Mouse (Mus musculus): Measurements from ENCODE around the gene Kat6b. TPM values are rescaled to one million over a fixed set of nuclear protein-coding genes. Genes with fewer than 3 reads are reported as not detected.

Kat6b gene
- polyA plus RNA-seq, 1 experiment from 2014 or later: 34.6 TPM

GRCm38 (mm10) chr14:21574686-21575309, 93.6 kb downstream of the Kat6b start:
- H3K9me3 ChIP-seq (ENCODE audit: control insufficient read depth, low read length): no peaks in the 10 kb centered on the region
- ATAC-seq: no peak
- no peak overlapping the region for H3K4me2 ChIP-seq (ENCODE audit: low read length)

GRCm38 (mm10) chr14:21576867-21577266, 95.6 kb downstream of the Kat6b start:
- Histone ChIP-seq H3K9ac (replicated peaks; ENCODE audit: low read depth, low read length) (no peak overlapping the region), H3K36me3 (ENCODE audit: control insufficient read depth, insufficient read depth) (no peaks in the 10 kb centered on the region), H3K27ac (ENCODE audit: low read length) (no peak overlapping the region), H3K4me3 (replicated peaks; ENCODE audit: low read length) (no peak overlapping the region), H3K4me1 (replicated peaks; ENCODE audit: control insufficient read depth, insufficient read depth, low read length) (peaks cover 13% of the 10 kb centered on the region), H3K9me3 (ENCODE audit: control insufficient read depth, low read length) (no peaks in the 10 kb centered on the region), H3K4me2 (ENCODE audit: low read length) (no peak overlapping the region), H3K27me3 (replicated peaks; ENCODE audit: control insufficient read depth, insufficient read depth, low read length) (no peaks in the 10 kb centered on the region)
- 54% methylated on average over 8 of the region's 8 CpGs for WGBS
- ATAC-seq: no peak

More at GRCm38 (mm10) chr14:21574686-21575309, 93.6 kb downstream of the Kat6b start:
- WGBS: 81% methylated on average over 8 of the region's 8 CpGs
- Histone ChIP-seq H3K4me1 (replicated peaks; ENCODE audit: control insufficient read depth, insufficient read depth, low read length) (peaks cover 6% of the 10 kb centered on the region; the same call in 1 of the 2 replicates), H3K9ac (replicated peaks; ENCODE audit: low read depth, low read length) (no peak overlapping the region), H3K36me3 (ENCODE audit: control insufficient read depth, insufficient read depth) (no peaks in the 10 kb centered on the region), H3K27me3 (replicated peaks; ENCODE audit: control insufficient read depth, insufficient read depth, low read length) (no peaks in the 10 kb centered on the region), H3K4me3 (replicated peaks; ENCODE audit: low read length) (no peak overlapping the region), H3K27ac (ENCODE audit: low read length) (no peak overlapping the region)

GRCm38 (mm10) chr14:21581198-21581597, 100.0 kb downstream of the Kat6b start:
- H3K4me2 ChIP-seq (ENCODE audit: low read length): no peak overlapping the region
- H3K9ac ChIP-seq (replicated peaks; ENCODE audit: low read depth, low read length): no peak overlapping the region
- no peak overlapping the region for H3K27ac ChIP-seq (ENCODE audit: low read length)
- H3K36me3 ChIP-seq (ENCODE audit: control insufficient read depth, insufficient read depth): no peaks in the 10 kb centered on the region
- H3K4me3 ChIP-seq (replicated peaks; ENCODE audit: low read length): no peak overlapping the region
- no peaks in the 10 kb centered on the region for H3K9me3 ChIP-seq (ENCODE audit: control insufficient read depth, low read length)
- H3K4me1 ChIP-seq (replicated peaks; ENCODE audit: control insufficient read depth, insufficient read depth, low read length): peaks cover 30% of the 10 kb centered on the region
- no peaks in the 10 kb centered on the region for H3K27me3 ChIP-seq (replicated peaks; ENCODE audit: control insufficient read depth, insufficient read depth, low read length)
- 4% methylated on average over 4 of the region's 4 CpGs for whole genome bisulfite sequencing
- no peak; the same call in 1 of the 2 replicates for ATAC-seq

- Histone ChIP-seq H3K9me3 (ENCODE audit: control insufficient read depth, low read length) (no peaks in the 10 kb centered on the region), H3K27me3 (replicated peaks; ENCODE audit: control insufficient read depth, insufficient read depth, low read length) (no peaks in the 10 kb centered on the region), H3K27ac (ENCODE audit: low read length) (no peak overlapping the region), H3K36me3 (ENCODE audit: control insufficient read depth, insufficient read depth) (no peaks in the 10 kb centered on the region), H3K9ac (replicated peaks; ENCODE audit: low read depth, low read length) (no peak overlapping the region), H3K4me1 (replicated peaks; ENCODE audit: control insufficient read depth, insufficient read depth, low read length) (peaks cover 36% of the 10 kb centered on the region), H3K4me3 (replicated peaks; ENCODE audit: low read length) (no peak overlapping the region), H3K4me2 (ENCODE audit: low read length) (no peak overlapping the region)
- 91% methylated on average over 3 of the region's 3 CpGs for WGBS
- no peak for ATAC-seq
Measured at GRCm38 (mm10) chr14:21582301-21582700, 101.1 kb downstream of the Kat6b start.

GRCm38 (mm10) chr14:21583051-21583450, 101.8 kb downstream of the Kat6b start:
- no peaks in the 10 kb centered on the region for H3K27me3 ChIP-seq (replicated peaks; ENCODE audit: control insufficient read depth, insufficient read depth, low read length)
- no peak overlapping the region for H3K4me2 ChIP-seq (ENCODE audit: low read length)
- H3K4me3 ChIP-seq (replicated peaks; ENCODE audit: low read length): no peak overlapping the region
- no peaks in the 10 kb centered on the region for H3K36me3 ChIP-seq (ENCODE audit: control insufficient read depth, insufficient read depth)
- no peaks in the 10 kb centered on the region for H3K9me3 ChIP-seq (ENCODE audit: control insufficient read depth, low read length)
- no peak for ATAC-seq
- H3K9ac ChIP-seq (replicated peaks; ENCODE audit: low read depth, low read length): no peak overlapping the region
- H3K4me1 ChIP-seq (replicated peaks; ENCODE audit: control insufficient read depth, insufficient read depth, low read length): peaks cover 35% of the 10 kb centered on the region
- 51% methylated on average over 6 of the region's 6 CpGs for WGBS
- H3K27ac ChIP-seq (ENCODE audit: low read length): peak overlapping the region; percentile 0; the same call in 1 of the 2 replicates

- peaks cover 34% of the 10 kb centered on the region for H3K4me1 ChIP-seq (replicated peaks; ENCODE audit: control insufficient read depth, insufficient read depth, low read length)
- no peaks in the 10 kb centered on the region for H3K36me3 ChIP-seq (ENCODE audit: control insufficient read depth, insufficient read depth)
- ATAC-seq: no peak
- H3K4me2 ChIP-seq (ENCODE audit: low read length): no peak overlapping the region
- no peaks in the 10 kb centered on the region for H3K27me3 ChIP-seq (replicated peaks; ENCODE audit: control insufficient read depth, insufficient read depth, low read length)
- no peaks in the 10 kb centered on the region for H3K9me3 ChIP-seq (ENCODE audit: control insufficient read depth, low read length)
- no peak overlapping the region for H3K4me3 ChIP-seq (replicated peaks; ENCODE audit: low read length)
- H3K27ac ChIP-seq (ENCODE audit: low read length): no peak overlapping the region
- 78% methylated on average over 5 of the region's 5 CpGs for WGBS
- H3K9ac ChIP-seq (replicated peaks; ENCODE audit: low read depth, low read length): no peak overlapping the region
Measured at GRCm38 (mm10) chr14:21583868-21584267, 102.6 kb downstream of the Kat6b start.

GRCm38 (mm10) chr14:21584468-21585135, 103.4 kb downstream of the Kat6b start:
- Histone ChIP-seq H3K36me3 (ENCODE audit: control insufficient read depth, insufficient read depth) (no peaks in the 10 kb centered on the region), H3K9ac (replicated peaks; ENCODE audit: low read depth, low read length) (no peak overlapping the region), H3K4me3 (replicated peaks; ENCODE audit: low read length) (no peak overlapping the region), H3K27ac (ENCODE audit: low read length) (no peak overlapping the region), H3K4me2 (ENCODE audit: low read length) (no peak overlapping the region), H3K9me3 (ENCODE audit: control insufficient read depth, low read length) (no peaks in the 10 kb centered on the region), H3K27me3 (replicated peaks; ENCODE audit: control insufficient read depth, insufficient read depth, low read length) (no peaks in the 10 kb centered on the region), H3K4me1 (replicated peaks; ENCODE audit: control insufficient read depth, insufficient read depth, low read length) (peaks cover 38% of the 10 kb centered on the region)
- WGBS: 8% methylated on average over 6 of the region's 6 CpGs
- ATAC-seq: no peak

GRCm38 (mm10) chr14:21585491-21586251, 104.4 kb downstream of the Kat6b start:
- Histone ChIP-seq H3K4me3 (replicated peaks; ENCODE audit: low read length) (no peak overlapping the region), H3K4me1 (replicated peaks; ENCODE audit: control insufficient read depth, insufficient read depth, low read length) (peaks cover 36% of the 10 kb centered on the region), H3K4me2 (ENCODE audit: low read length) (no peak overlapping the region), H3K9ac (replicated peaks; ENCODE audit: low read depth, low read length) (no peak overlapping the region), H3K36me3 (ENCODE audit: control insufficient read depth, insufficient read depth) (no peaks in the 10 kb centered on the region), H3K27me3 (replicated peaks; ENCODE audit: control insufficient read depth, insufficient read depth, low read length) (no peaks in the 10 kb centered on the region), H3K27ac (ENCODE audit: low read length) (no peak overlapping the region), H3K9me3 (ENCODE audit: control insufficient read depth, low read length) (no peaks in the 10 kb centered on the region)
- ATAC-seq: no peak
- 46% methylated on average over 8 of the region's 8 CpGs for WGBS

- H3K9me3 ChIP-seq (ENCODE audit: control insufficient read depth, low read length): no peaks in the 10 kb centered on the region
- no peak overlapping the region for H3K9ac ChIP-seq (replicated peaks; ENCODE audit: low read depth, low read length)
- no peak overlapping the region for H3K4me3 ChIP-seq (replicated peaks; ENCODE audit: low read length)
- WGBS: 7% methylated on average over 4 of the region's 4 CpGs
- peaks cover 28% of the 10 kb centered on the region for H3K4me1 ChIP-seq (replicated peaks; ENCODE audit: control insufficient read depth, insufficient read depth, low read length)
- H3K27me3 ChIP-seq (replicated peaks; ENCODE audit: control insufficient read depth, insufficient read depth, low read length): no peaks in the 10 kb centered on the region
- H3K36me3 ChIP-seq (ENCODE audit: control insufficient read depth, insufficient read depth): no peaks in the 10 kb centered on the region
- no peak overlapping the region for H3K27ac ChIP-seq (ENCODE audit: low read length)
- no peak for ATAC-seq
- no peak overlapping the region for H3K4me2 ChIP-seq (ENCODE audit: low read length)
Measured at GRCm38 (mm10) chr14:21586481-21587118, 105.4 kb downstream of the Kat6b start.
